Mouse (Mus musculus) erythroblast, adult 5-6 weeks (primary cell): ENCODE data around the gene Gm5861. TPM values are rescaled to one million over a fixed set of nuclear protein-coding genes. Genes with fewer than 3 reads are reported as not detected.
"Not testable (repeated sequence)": the region's sequence is repeated elsewhere in the genome, so short reads cannot be mapped to it uniquely, and the experiment has no call there.

Source experiments
- ATAC-seq: replicated peaks from 2 replicates; pipeline ENCODE4 v1.8.0; 2016; ENCODE audit warnings: moderate number of reproducible peaks, mild to moderate bottlenecking, moderate TSS enrichment, inconsistent platforms; ENCODE audit not compliant: poor library complexity, low FRiP score, severe bottlenecking
- total RNA-seq, 2 experiments: library from RNA; stranded (forward) in 1 of 2; stranded (reverse) in 1 of 2; fragments of 150-400 nt in 1 of 2; fragments of 200-764, 138-1000 nt in 1 of 2; gene quantifications; 2 replicates each; pipeline versions ENCODE4 v1.2.3 to v1.2.4; 2015 to 2017; ENCODE audit warnings: low replicate concordance in 2 of 2

Gene Gm5861
- total RNA-seq (2015; ENCODE audit: low replicate concordance) = not detected in 2 replicates
- not detected in 2 replicates for total RNA-seq (2017; ENCODE audit: low replicate concordance)

DNA sequence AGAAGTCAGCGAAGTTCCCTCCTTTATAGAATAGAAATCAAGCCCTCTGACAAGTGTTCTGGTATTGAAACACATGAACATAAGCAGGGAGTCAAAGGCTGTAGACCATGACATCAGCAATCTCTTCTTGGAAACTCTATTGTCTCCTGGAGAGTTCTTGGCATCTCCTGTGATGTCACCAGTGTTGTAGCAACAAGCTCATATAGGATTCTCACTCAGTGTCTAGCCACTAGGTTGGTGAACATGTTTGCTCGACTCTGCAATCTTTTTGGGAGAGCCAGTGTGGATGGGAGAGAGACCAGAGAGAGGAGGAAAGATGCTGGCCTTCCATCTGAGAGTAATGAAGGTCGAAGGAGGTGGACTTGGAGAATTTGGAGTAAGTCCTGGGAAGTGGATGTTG is at the start of gene Gm5861:
Gene Gm5861 (plus strand): TSS at position 301 of the 400 bp plus-strand sequence.
- ATAC-seq = not testable (repeated sequence)

DNA sequence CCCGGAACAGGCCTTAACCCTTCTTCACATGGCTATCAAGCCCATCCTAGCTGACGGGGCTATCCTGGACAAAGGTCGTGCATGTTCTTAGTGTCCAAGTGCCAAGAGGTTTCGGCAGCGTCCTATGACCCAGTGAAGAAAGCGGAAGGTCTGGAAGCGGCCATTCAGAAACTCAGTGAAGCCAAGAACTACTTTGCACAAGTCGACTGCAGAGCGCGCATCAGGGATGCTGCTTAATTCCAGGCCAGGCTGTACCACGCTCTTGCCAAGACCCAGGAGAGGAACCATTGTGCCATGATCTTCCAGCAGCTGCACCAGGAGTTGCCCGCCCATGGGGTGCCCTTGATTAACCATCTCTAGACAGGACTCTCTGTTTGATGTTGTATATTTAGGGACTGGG is 44.8 kb upstream of the Gm5861 start:
- ATAC-seq = not testable (repeated sequence)

Other genes starting within 250 kb of the Gm5861 start
- gene Gm8871, start 235.3 kb upstream of the Gm5861 start, total RNA-seq (2015; ENCODE audit: low replicate concordance) = not detected in 2 replicates
- not detected in 2 replicates for gene Gm8871, start 235.3 kb upstream of the Gm5861 start, total RNA-seq (2017; ENCODE audit: low replicate concordance)
- gene Gm8857, start 235.3 kb upstream of the Gm5861 start, total RNA-seq (2015; ENCODE audit: low replicate concordance) = not detected in 2 replicates
- not detected in 2 replicates for gene Gm8857, start 235.3 kb upstream of the Gm5861 start, total RNA-seq (2017; ENCODE audit: low replicate concordance)
- gene Gm8879, start 55.4 kb upstream of the Gm5861 start, total RNA-seq (2015; ENCODE audit: low replicate concordance) = not detected in 2 replicates
- gene Gm8879, start 55.4 kb upstream of the Gm5861 start, total RNA-seq (2017; ENCODE audit: low replicate concordance) = not detected in 2 replicates
- gene Gm8890, start 73.0 kb downstream of the Gm5861 start, total RNA-seq (2015; ENCODE audit: low replicate concordance) = not detected in 2 replicates
- gene Gm8890, start 73.0 kb downstream of the Gm5861 start, total RNA-seq (2017; ENCODE audit: low replicate concordance) = not detected in 2 replicates
- not detected in 2 replicates for gene Speer1, start 158.4 kb downstream of the Gm5861 start, total RNA-seq (2015; ENCODE audit: low replicate concordance)
- not detected in 2 replicates for gene Speer1, start 158.4 kb downstream of the Gm5861 start, total RNA-seq (2017; ENCODE audit: low replicate concordance)
- not detected in 2 replicates for gene Gm8897, start 233.3 kb downstream of the Gm5861 start, total RNA-seq (2015; ENCODE audit: low replicate concordance)
- gene Gm8897, start 233.3 kb downstream of the Gm5861 start, total RNA-seq (2017; ENCODE audit: low replicate concordance) = not detected in 2 replicates